Mouse (Mus musculus) gonadal fat pad, adult 2 months (tissue): ENCODE measurements at regions not wholly inside any gene's neighbourhood (a gene's known extent, or its start where the extent isn't known, plus 50 kb on each side); places are given as distances from the start of the nearest gene placed in this dataset.

Source experiments
- DNase-seq: peaks from one replicate; pipeline ENCODE4 v3.0.0-alpha.2; 2012; ENCODE audit warnings: low read depth

GRCm38 (mm10) chr3:83553858-83554257, 212.3 kb upstream of the Sfrp2 start:
- no peak for DNase-seq

DNA sequence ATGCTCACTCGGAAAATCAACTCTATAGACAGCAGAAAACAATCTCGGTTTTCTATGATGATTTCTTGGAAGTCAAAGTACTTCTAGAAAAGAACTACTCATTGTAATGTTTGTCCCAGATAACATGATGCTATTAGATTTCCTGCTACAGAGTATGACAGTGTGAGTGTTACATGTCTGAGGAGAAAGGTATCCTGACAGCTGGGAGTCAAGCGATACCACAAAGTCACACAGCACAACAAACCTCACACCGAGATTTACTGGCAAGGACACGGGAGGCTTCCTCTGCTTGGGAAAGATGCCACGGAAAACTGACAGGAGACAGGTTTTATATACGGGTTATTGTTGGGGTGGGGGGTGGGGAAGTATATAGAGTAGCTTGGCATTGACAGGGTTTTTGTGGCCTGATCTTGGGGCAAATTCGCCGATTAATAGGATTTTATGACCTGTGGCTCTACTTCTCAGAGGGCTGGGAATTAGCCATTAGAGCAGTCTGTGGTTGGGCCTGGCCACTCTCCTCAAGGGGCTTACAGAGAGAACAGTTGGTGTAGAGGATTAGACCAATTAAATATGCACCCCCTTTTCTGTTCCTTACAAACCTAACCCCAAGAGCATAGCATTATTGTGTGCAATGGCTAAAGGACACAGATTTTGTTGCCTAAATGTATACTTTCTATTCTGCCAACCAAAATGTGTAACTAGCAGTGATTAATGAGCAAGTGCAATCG, 209.2 kb upstream of the Sfrp2 start:
- DNase-seq: no peak

GRCm38 (mm10) chr3:83562026-83562425, 204.1 kb upstream of the Sfrp2 start:
- DNase-seq: no peak

GRCm38 (mm10) chr3:83575526-83575925, 190.6 kb upstream of the Sfrp2 start:
- no peak for DNase-seq

- DNase-seq: no peak
Observed at GRCm38 (mm10) chr3:83576155-83576554, 190.0 kb upstream of the Sfrp2 start.

- DNase-seq: no peak
Observed at GRCm38 (mm10) chr3:83580766-83581165, 185.4 kb upstream of the Sfrp2 start.

DNA sequence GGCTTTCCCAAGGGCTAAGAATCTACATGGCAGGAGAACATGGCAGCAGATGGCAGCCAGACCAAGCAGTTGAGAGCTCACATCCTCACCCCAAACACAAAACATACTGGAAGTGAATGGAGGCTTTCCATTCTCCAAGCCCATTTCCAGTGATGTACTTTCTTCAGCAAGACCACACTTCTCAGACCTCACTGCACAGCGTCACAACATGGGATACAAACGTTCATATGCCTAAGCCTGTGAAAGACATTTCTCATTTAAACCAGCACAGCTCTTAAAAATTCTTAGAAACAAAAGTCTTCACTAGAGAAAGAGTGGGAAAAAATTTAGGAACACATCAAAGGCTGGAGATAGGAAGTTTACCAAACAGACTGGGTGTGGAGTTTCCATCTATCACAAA, 183.9 kb upstream of the Sfrp2 start:
- no peak for DNase-seq

DNA sequence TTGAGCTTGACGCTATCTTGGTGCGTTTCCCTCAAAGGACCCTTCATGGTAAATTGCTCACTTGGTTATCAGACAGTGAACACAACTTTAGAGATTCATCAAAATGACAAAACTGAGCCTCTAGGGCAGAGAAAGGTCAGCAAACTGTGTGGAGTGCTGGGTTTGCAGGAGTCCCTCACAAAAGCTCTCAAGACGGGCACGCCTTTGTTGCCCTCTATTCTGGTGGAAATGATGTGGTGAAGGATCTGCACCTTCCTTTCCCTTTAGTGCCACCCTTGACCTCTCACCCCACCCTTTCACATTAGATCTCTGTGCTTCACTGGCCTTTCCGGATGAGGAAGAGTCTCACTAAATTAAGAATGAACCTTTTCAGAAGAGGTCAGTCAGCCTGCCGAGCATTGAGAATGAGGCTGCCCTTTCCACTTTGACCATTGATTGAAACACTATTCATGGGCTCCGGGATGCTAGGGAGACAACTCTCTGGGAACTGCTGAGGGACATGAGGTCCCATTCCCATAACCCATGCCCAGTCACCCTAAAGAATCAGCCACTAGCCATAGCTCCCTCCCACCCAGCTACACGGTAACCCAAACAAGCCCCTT, 182.9 kb upstream of the Sfrp2 start:
- DNase-seq: no peak

DNA sequence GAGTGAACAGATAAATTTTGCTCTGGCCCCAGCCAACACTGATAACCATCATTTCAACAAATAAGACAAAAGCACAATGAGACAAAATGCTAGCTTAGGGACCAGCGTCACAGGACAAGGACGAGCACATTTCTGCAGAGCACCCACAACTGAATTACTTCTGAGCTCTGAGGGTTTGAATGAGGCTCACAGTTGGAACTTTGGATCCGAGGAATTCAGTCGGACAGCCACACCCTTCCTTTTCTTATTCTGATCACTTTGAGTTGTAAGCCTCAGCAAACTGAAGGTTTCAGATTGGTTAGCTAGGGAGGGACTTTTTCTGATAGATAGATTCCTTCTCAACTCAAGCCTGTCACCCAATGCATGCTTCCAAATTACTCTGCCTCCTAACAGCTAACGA, 180.0 kb upstream of the Sfrp2 start:
- DNase-seq: no peak

GRCm38 (mm10) chr3:83586551-83586950, 179.6 kb upstream of the Sfrp2 start:
- DNase-seq: no peak

- DNase-seq: no peak
Observed at GRCm38 (mm10) chr3:83589127-83589526, 177.0 kb upstream of the Sfrp2 start.

GRCm38 (mm10) chr3:83591206-83591605, 174.9 kb upstream of the Sfrp2 start:
- no peak for DNase-seq

DNA sequence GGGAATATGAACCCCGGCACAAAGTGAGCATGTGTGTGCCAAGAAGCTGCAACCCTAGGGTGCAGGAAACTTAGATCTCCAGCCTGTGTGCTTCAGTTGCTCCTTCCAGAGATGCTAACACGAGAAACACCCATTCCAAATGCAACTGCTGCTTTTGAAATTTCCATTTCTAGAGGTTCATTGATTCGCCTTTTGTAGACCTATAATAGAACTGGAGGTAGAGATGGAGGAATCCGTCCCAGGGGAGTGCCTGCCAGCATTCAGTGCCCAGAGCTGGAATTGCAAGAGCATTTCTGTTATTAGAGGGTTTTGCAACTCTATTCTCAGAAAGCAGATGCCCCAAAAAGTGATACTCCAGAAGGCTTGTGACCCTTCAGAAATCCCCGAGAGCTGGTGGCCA, 172.8 kb upstream of the Sfrp2 start:
- DNase-seq: no peak

DNA sequence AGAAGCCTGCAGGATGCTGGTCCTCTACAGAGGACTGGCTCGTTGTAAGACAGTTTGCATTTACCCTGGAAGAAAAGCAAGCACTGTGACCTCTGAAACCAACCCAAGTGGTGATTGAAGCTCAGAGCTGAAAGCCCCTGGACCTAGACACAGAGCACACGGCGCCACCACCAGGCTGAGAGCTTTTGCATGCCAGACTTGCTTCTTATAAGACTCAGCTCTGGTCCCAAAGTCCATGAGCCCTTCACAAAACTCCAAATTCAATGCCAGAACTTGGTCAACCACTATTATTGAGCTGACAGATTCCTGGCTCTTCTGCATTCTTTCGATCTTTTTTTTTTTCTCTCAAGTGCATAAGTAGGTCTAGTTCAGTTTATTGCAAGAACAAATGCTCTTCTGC, 164.6 kb upstream of the Sfrp2 start:
- no peak for DNase-seq

DNA sequence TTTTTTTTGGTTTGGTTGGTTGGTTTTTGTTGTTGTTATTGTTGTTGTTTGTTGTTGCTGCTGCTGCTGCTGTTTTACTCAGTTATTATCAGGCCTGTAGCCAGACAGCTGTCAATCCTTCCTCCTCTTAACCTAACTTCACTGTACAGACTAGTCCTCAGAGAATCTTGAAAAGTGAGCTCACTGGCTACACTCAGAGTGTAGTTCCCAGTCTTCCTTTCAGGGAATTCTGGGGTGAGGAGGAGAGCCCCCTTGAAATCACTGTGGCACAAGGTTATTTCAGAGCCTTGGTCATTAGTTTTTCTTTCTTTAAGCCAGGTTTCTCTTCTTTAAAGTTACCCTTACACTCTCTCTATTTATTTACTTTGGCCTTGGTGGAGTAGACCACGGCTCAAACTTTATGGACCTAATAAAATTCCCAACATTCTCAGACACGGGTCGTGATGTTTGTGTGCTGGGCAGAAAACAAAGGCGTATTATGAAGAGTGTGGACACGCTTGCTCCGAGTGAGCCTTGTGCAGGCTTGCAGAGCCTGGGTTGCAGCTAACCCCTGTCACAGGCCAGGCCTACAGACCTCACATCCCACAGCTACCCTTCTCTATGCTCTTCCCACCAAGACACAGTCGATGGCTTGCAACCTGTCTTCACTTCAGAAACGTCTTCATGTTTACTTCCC, 156.9 kb upstream of the Sfrp2 start:
- DNase-seq: no peak

DNA sequence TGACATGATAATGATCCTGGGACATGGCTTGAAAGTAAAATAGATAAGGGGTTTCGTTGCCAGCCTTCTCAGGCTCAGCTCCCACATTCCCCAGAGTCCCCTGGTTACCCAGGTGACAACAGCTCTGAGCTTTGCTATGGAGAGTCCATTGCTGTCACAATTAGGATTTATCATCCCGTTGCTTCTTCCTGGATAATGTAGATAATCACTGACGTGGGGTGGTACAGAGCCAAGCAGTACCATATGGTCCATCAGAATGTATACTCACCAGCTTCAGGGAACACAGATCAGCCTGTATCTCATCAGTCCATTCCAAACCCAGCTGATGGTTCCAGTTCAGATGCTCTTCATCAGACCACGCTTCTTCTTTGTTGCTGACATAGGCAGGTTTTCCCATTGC, 145.7 kb upstream of the Sfrp2 start:
- no peak for DNase-seq

GRCm38 (mm10) chr3:83633032-83633431, 133.1 kb upstream of the Sfrp2 start:
- no peak for DNase-seq

GRCm38 (mm10) chr3:83640433-83640832, 125.7 kb upstream of the Sfrp2 start:
- DNase-seq: no peak

DNA sequence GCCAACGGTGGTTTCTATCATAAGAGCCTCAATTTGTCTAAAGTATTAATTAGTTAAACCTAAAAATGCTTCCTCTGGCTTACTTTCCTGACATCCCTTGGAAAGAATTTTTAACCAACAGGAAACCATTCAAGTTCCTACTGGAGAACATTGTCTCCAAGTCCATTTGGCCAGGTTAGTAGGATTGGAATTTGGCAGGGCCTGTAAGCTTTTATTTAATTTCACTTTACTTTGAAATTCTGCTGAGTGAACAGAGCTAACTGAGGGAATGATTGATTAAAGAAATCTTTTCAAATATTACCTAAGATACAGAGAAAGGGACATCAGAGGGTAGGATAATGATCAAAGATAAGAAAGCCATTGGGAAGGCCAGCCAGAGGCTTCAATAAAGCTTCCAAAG, 102.4 kb upstream of the Sfrp2 start:
- no peak for DNase-seq

DNA sequence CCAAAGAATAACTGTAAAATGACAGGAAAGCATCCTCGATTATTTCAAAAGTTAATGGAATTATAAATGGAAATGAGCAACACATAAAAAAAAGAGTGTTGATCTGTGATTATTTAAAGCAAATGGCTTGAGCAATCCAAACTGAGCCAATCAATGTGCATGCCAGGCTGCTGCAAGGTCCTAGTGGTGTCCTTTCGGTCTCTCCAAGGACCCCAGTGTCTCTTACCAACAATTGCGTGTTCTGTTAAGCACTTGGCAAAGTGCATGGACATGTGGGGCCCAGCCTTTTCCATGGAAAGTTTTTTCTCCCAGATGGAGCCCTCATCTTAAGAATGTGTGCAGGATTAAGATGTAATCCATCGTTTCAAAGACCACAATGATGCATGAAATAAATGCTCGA, 90.0 kb upstream of the Sfrp2 start:
- no peak for DNase-seq

- no peak for DNase-seq
Observed at GRCm38 (mm10) chr3:83686611-83687010, 79.5 kb upstream of the Sfrp2 start.

- no peak for DNase-seq
Observed at GRCm38 (mm10) chr3:83687503-83687902, 78.6 kb upstream of the Sfrp2 start.
